Mouse (Mus musculus): ENCODE measurements at regions not wholly inside any gene's neighbourhood (a gene's known extent, or its start where the extent isn't known, plus 50 kb on each side); places are given as distances from the start of the nearest gene placed in this dataset.
A peak's percentile ranks its signal among the peaks of the same experiment; 100 is the strongest.

GRCm38 (mm10) chr11:31778766-31779165, 93.2 kb upstream of the Cpeb4 start:
- Histone ChIP-seq H3K9me3 (ENCODE audit: low read length) (no peaks in the 10 kb centered on the region), H3K9ac (replicated peaks; ENCODE audit: low read depth) (no peak overlapping the region), H3K4me3 (ENCODE audit: low read depth, low read length) (no peak overlapping the region), H3K27me3 (replicated peaks; ENCODE audit: insufficient read depth, low read length) (no peaks in the 10 kb centered on the region), H3K27ac (ENCODE audit: low read length) (no peak overlapping the region), H3K36me3 (ENCODE audit: insufficient read depth, low read length) (no peaks in the 10 kb centered on the region), H3K4me2 (replicated peaks; ENCODE audit: low read depth, low read length) (no peak overlapping the region), H3K4me1 (ENCODE audit: insufficient read depth, low read depth, low read length) (no peaks in the 10 kb centered on the region)
- no peak for TF ChIP-seq EP300 (IDR thresholded peaks at IDR 0.05)
- TF ChIP-seq CTCF (IDR thresholded peaks at IDR 0.05) = no peak
- WGBS = 65% methylated on average over 4 of the region's 4 CpGs
- ATAC-seq (no peak), DNase-seq (ENCODE audit: low spot score) (no peak)

DNA sequence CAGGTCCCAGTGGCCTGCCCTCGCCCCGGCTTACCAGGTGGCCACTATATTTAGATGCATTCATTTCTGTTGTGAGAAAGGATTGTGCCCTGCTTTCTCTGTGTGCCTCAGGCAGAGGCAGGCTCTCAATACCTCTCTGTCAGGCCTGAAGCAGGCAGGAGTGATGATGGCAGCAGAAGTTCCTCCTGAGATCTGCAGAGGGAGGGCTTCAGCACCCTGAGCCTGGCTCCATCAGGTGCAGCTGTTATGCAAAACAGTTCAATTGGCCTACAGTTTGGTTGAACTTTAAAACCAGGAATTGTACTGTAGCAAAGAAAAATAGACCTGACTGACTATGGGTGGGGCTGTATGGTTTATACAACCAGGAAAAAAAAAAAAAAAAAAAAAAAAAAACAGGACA, 92.7 kb upstream of the Cpeb4 start:
- ATAC-seq = no peak
- no peaks in the 10 kb centered on the region for H3K4me1 ChIP-seq (ENCODE audit: insufficient read depth, low read depth, low read length)
- 89% methylated on average over 2 of the region's 2 CpGs for WGBS

GRCm38 (mm10) chr11:31780969-31781368, 91.0 kb upstream of the Cpeb4 start:
- no peaks in the 10 kb centered on the region for H3K4me1 ChIP-seq (ENCODE audit: insufficient read depth, low read depth, low read length)
- no peaks in the 10 kb centered on the region for H3K27me3 ChIP-seq (replicated peaks; ENCODE audit: insufficient read depth, low read length)
- no peak overlapping the region for H3K4me3 ChIP-seq (ENCODE audit: low read depth, low read length)
- no peak overlapping the region for H3K4me2 ChIP-seq (replicated peaks; ENCODE audit: low read depth, low read length)
- no peaks in the 10 kb centered on the region for H3K36me3 ChIP-seq (ENCODE audit: insufficient read depth, low read length)
- H3K9me3 ChIP-seq (ENCODE audit: low read length) = no peaks in the 10 kb centered on the region
- H3K27ac ChIP-seq (ENCODE audit: low read length) = no peak overlapping the region
- no peak overlapping the region for H3K9ac ChIP-seq (replicated peaks; ENCODE audit: low read depth)
- ATAC-seq (no peak), DNase-seq (ENCODE audit: low spot score) (no peak)
- 76% methylated on average over 6 of the region's 6 CpGs for WGBS
- TF ChIP-seq CTCF (IDR thresholded peaks at IDR 0.05) (no peak), EP300 (IDR thresholded peaks at IDR 0.05) (no peak)

More for the DNA sequence above, 92.7 kb upstream of the Cpeb4 start:
- Histone ChIP-seq H3K9ac (replicated peaks; ENCODE audit: low read depth) (no peak overlapping the region), H3K9me3 (ENCODE audit: low read length) (no peaks in the 10 kb centered on the region), H3K27me3 (replicated peaks; ENCODE audit: insufficient read depth, low read length) (no peaks in the 10 kb centered on the region), H3K36me3 (ENCODE audit: insufficient read depth, low read length) (no peaks in the 10 kb centered on the region), H3K4me3 (ENCODE audit: low read depth, low read length) (no peak overlapping the region), H3K27ac (ENCODE audit: low read length) (no peak overlapping the region), H3K4me2 (replicated peaks; ENCODE audit: low read depth, low read length) (no peak overlapping the region)
- no peak for TF ChIP-seq EP300 (IDR thresholded peaks at IDR 0.05)
- TF ChIP-seq CTCF (IDR thresholded peaks at IDR 0.05) = no peak
- no peak for DNase-seq (ENCODE audit: low spot score)

DNA sequence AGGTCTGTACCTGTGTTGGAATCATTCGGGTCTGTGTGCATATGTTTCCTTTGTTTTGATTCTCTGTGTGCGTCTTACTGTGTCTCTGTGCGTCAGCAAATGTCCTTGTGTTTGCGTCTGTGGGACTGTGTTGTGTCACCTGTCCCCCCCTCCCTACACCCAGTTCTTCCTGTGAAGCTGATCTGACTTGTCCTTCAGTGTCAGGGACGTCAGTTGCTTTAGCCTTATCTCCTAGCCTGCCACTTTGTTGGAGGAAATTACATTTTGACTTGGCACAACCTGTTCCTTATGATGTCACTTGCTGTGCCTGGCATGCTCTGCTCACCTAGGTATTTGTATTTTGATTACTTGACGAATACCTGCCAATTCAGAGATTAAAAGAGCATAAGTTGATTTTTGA, 90.4 kb upstream of the Cpeb4 start:
- no peak overlapping the region for H3K4me3 ChIP-seq (ENCODE audit: low read depth, low read length)
- DNase-seq (ENCODE audit: low spot score) (peak; percentile 64), ATAC-seq (peak; percentile 72)
- no peak overlapping the region for H3K27ac ChIP-seq (ENCODE audit: low read length)
- H3K9ac ChIP-seq (replicated peaks; ENCODE audit: low read depth) = no peak overlapping the region
- peak; percentile 89 for TF ChIP-seq EP300 (IDR thresholded peaks at IDR 0.05)
- TF ChIP-seq CTCF (IDR thresholded peaks at IDR 0.05) = no peak
- WGBS = 58% methylated on average over 6 of the region's 6 CpGs
- H3K4me1 ChIP-seq (ENCODE audit: insufficient read depth, low read depth, low read length) = no peaks in the 10 kb centered on the region
- H3K36me3 ChIP-seq (ENCODE audit: insufficient read depth, low read length) = no peaks in the 10 kb centered on the region
- H3K9me3 ChIP-seq (ENCODE audit: low read length) = no peaks in the 10 kb centered on the region
- no peak overlapping the region for H3K4me2 ChIP-seq (replicated peaks; ENCODE audit: low read depth, low read length)
- no peaks in the 10 kb centered on the region for H3K27me3 ChIP-seq (replicated peaks; ENCODE audit: insufficient read depth, low read length)

DNA sequence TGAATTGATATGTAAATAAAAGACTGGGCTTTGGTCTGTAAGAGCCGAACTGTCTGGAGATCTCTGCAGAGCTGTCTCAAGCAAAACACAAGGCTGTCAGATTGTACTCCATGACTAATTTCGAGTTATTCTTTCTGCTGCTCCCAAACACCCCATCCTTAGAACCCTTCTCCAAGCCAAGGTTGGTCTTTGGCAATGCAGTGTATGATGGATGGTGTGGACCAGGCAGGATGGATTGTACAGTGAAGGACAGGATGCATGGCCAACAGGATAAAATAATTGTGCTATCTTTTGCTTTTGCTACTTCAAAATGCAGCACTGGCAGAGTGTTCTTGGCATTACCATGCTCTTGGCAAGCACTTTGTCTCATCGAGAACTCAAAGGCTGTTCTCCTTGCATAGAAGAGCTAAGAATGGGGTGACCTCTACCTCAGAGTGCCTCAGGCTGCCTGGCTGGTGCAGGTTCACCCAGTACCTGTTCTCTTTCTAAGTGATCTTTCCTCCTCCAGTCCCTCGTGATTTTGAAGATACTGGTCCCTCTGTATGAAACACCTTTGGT, 88.4 kb upstream of the Cpeb4 start:
- Histone ChIP-seq H3K4me1 (ENCODE audit: insufficient read depth, low read depth, low read length) (no peaks in the 10 kb centered on the region), H3K4me3 (ENCODE audit: low read depth, low read length) (no peak overlapping the region), H3K36me3 (ENCODE audit: insufficient read depth, low read length) (no peaks in the 10 kb centered on the region), H3K27me3 (replicated peaks; ENCODE audit: insufficient read depth, low read length) (no peaks in the 10 kb centered on the region), H3K9ac (replicated peaks; ENCODE audit: low read depth) (no peak overlapping the region), H3K4me2 (replicated peaks; ENCODE audit: low read depth, low read length) (no peak overlapping the region), H3K9me3 (ENCODE audit: low read length) (no peaks in the 10 kb centered on the region), H3K27ac (ENCODE audit: low read length) (no peak overlapping the region)
- 69% methylated on average over 4 of the region's 4 CpGs for WGBS
- ATAC-seq (no peak), DNase-seq (ENCODE audit: low spot score) (no peak)
- no peak for TF ChIP-seq CTCF (IDR thresholded peaks at IDR 0.05)
- no peak for TF ChIP-seq EP300 (IDR thresholded peaks at IDR 0.05)

- Histone ChIP-seq H3K4me1 (ENCODE audit: insufficient read depth, low read depth, low read length) (no peaks in the 10 kb centered on the region), H3K4me3 (ENCODE audit: low read depth, low read length) (no peak overlapping the region), H3K27ac (ENCODE audit: low read length) (no peak overlapping the region), H3K27me3 (replicated peaks; ENCODE audit: insufficient read depth, low read length) (no peaks in the 10 kb centered on the region), H3K36me3 (ENCODE audit: insufficient read depth, low read length) (no peaks in the 10 kb centered on the region), H3K9me3 (ENCODE audit: low read length) (no peaks in the 10 kb centered on the region), H3K9ac (replicated peaks; ENCODE audit: low read depth) (no peak overlapping the region), H3K4me2 (replicated peaks; ENCODE audit: low read depth, low read length) (no peak overlapping the region)
- DNase-seq (ENCODE audit: low spot score) (no peak), ATAC-seq (no peak)
- WGBS = 79% methylated on average over 6 of the region's 6 CpGs
- no peak for TF ChIP-seq CTCF (IDR thresholded peaks at IDR 0.05)
- TF ChIP-seq EP300 (IDR thresholded peaks at IDR 0.05) = no peak
Measured at GRCm38 (mm10) chr11:31784332-31784901, 87.6 kb upstream of the Cpeb4 start.

Measured in lung, postnatal 0 days (tissue).